Mouse (Mus musculus) kidney, postnatal 0 days (tissue): ENCODE data around the gene Tas2r119. TPM values are rescaled to one million over a fixed set of nuclear protein-coding genes. Genes with fewer than 3 reads are reported as not detected.

ENCODE experiments used
- ATAC-seq: fragments of 200-750 bp; cut with Nextera tagmentation; replicated peaks from 2 replicates; pipeline ENCODE4 v1.8.0; 2017; ENCODE audit warnings: low read depth, moderate number of reproducible peaks, moderate TSS enrichment, moderate library complexity; ENCODE audit not compliant: low FRiP score
- DNase-seq: peaks from one replicate; pipeline ENCODE4 v3.0.0-alpha.2; 2016; ENCODE audit warnings: low spot score
- H3K27ac ChIP-seq: fragments of 300-500 bp; sonication (generic); 2 replicates; pipeline ENCODE4 v1.5.1; 2014; ENCODE audit warnings: mild to moderate bottlenecking
- H3K27me3 ChIP-seq: fragments of 300-500 bp; sonication (generic); 2 replicates; pipeline ENCODE4 v1.6.1; 2014; ENCODE audit warnings: low read length, mixed read lengths; ENCODE audit not compliant: insufficient read depth
- H3K36me3 ChIP-seq: fragments of 300-500 bp; sonication (generic); 2 replicates; pipeline ENCODE4 v1.6.1; 2014; ENCODE audit warnings: low read length, mixed read lengths; ENCODE audit not compliant: insufficient read depth
- H3K4me1 ChIP-seq: fragments of 300-500 bp; sonication (generic); replicated peaks from 2 replicates; pipeline ENCODE4 v1.6.1; 2014; ENCODE audit warnings: antibody characterized with exemption, low read length, mixed read lengths; ENCODE audit not compliant: insufficient read depth
- H3K4me2 ChIP-seq: fragments of 300-500 bp; sonication (generic); 2 replicates; pipeline ENCODE4 v1.6.1; 2014; ENCODE audit warnings: mild to moderate bottlenecking, low read length, moderate library complexity, mixed read lengths
- H3K4me3 ChIP-seq: fragments of 300-500 bp; sonication (generic); replicated peaks from 2 replicates; pipeline ENCODE4 v1.5.1; 2014; ENCODE audit warnings: low read depth, low read length
- H3K9ac ChIP-seq: fragments of 300-500 bp; sonication (generic); 2 replicates; pipeline ENCODE4 v1.6.1; 2014; ENCODE audit warnings: low read depth, low read length
- H3K9me3 ChIP-seq: fragments of 300-500 bp; sonication (generic); replicated peaks from 2 replicates; pipeline ENCODE4 v1.6.1; 2016; ENCODE audit warnings: low read length, inconsistent platforms, mixed read lengths
- CTCF ChIP-seq: IDR thresholded peaks from 2 replicates; pipeline ENCODE4 v1.5.1; 2016; ENCODE audit warnings: antibody characterized with exemption, low read depth, mild to moderate bottlenecking, moderate library complexity
- WGBS: fragments of 180-500 bp; shearing (Covaris S2); extraction: QIAGEN DNeasy Blood & Tissue Kit; methylation state at CpG from one replicate; pipeline ENCODE4 v1.1.7; 2014; 5-methylcytosine and 5-hydroxymethylcytosine counted together
- polyA plus RNA-seq: library from polyadenylated mRNA; unstranded; fragments of >200 nt; fragmentation: Nextera tagmentation; extraction: Ambion mirVana; gene quantifications from 2 replicates; pipeline ENCODE4 v1.2.1, GENCODE M21; 2015

Gene Tas2r119
- polyA plus RNA-seq, 1 experiment from 2014 or later, result not detected

- Histone ChIP-seq H3K9me3 (no peaks in the 10 kb centered on the region), H3K36me3 (no peaks in the 10 kb centered on the region), H3K4me2 (no peak overlapping the region), H3K9ac (no peak overlapping the region), H3K4me3 (no peak overlapping the region), H3K27me3 (no peaks in the 10 kb centered on the region), H3K4me1 (0 out of 2 replicates have a peak, but pooled peaks cover 2% of the 10 kb centered on the region), H3K27ac (no peak overlapping the region)
- no peak for ATAC-seq
- TF ChIP-seq CTCF, result no peak
- DNase-seq, result no peak
These were observed 7.9 kb downstream of the Tas2r119 start for GRCm38 (mm10) chr15:32184964-32185363.

- TF ChIP-seq CTCF, result no peak
- no peak overlapping the region for H3K27ac ChIP-seq
- ATAC-seq, result no peak
- H3K4me2 ChIP-seq, result no peak overlapping the region
- no peak for DNase-seq
- no peaks in the 10 kb centered on the region for H3K9me3 ChIP-seq
- WGBS, result 49% methylated on average over 3 of the region's 3 CpGs
- no peaks in the 10 kb centered on the region for H3K27me3 ChIP-seq
- H3K4me1 ChIP-seq, result 0 out of 2 replicates have a peak, but pooled peaks cover 5% of the 10 kb centered on the region
- no peak overlapping the region for H3K4me3 ChIP-seq
- no peaks in the 10 kb centered on the region for H3K36me3 ChIP-seq
- H3K9ac ChIP-seq, result no peak overlapping the region
These were observed 12.8 kb downstream of the Tas2r119 start for GRCm38 (mm10) chr15:32189879-32190278.

- H3K9me3 ChIP-seq, result no peaks in the 10 kb centered on the region
- no peak overlapping the region for H3K4me3 ChIP-seq
- ATAC-seq (no peak), DNase-seq (peak; percentile 4)
- H3K36me3 ChIP-seq, result no peaks in the 10 kb centered on the region
- H3K27me3 ChIP-seq, result no peaks in the 10 kb centered on the region
- no peak overlapping the region for H3K4me2 ChIP-seq
- no peak for TF ChIP-seq CTCF
- H3K9ac ChIP-seq, result no peak overlapping the region
- H3K27ac ChIP-seq, result no peak overlapping the region
- 0 out of 2 replicates have a peak, but pooled peaks cover 5% of the 10 kb centered on the region for H3K4me1 ChIP-seq
- 69% methylated on average over 6 of the region's 6 CpGs for WGBS
These were observed 13.3 kb downstream of the Tas2r119 start for GRCm38 (mm10) chr15:32190436-32190835.

GRCm38 (mm10) chr15:32192948-32193347 lies 15.9 kb downstream of the Tas2r119 start:
- no peaks in the 10 kb centered on the region for H3K9me3 ChIP-seq
- DNase-seq (peak; percentile 33), ATAC-seq (peak; percentile 46; the same call in 1 of the 2 replicates)
- H3K27me3 ChIP-seq, result no peaks in the 10 kb centered on the region
- no peak overlapping the region for H3K27ac ChIP-seq
- no peak overlapping the region for H3K4me3 ChIP-seq
- H3K9ac ChIP-seq, result no peak overlapping the region
- WGBS, result 40% methylated on average over 1 of the region's 1 CpGs
- 0 out of 2 replicates have a peak, but pooled peaks cover 5% of the 10 kb centered on the region for H3K4me1 ChIP-seq
- TF ChIP-seq CTCF, result no peak
- H3K4me2 ChIP-seq, result no peak overlapping the region
- no peaks in the 10 kb centered on the region for H3K36me3 ChIP-seq

GRCm38 (mm10) chr15:32198076-32198475 lies 21.0 kb downstream of the Tas2r119 start:
- H3K4me1 ChIP-seq, result no peaks in the 10 kb centered on the region
- ATAC-seq (no peak), DNase-seq (no peak)
- no peak overlapping the region for H3K27ac ChIP-seq
- no peak overlapping the region for H3K9ac ChIP-seq
- no peak overlapping the region for H3K4me2 ChIP-seq
- TF ChIP-seq CTCF, result no peak
- H3K36me3 ChIP-seq, result no peaks in the 10 kb centered on the region
- 87% methylated on average over 9 of the region's 9 CpGs for WGBS
- no peaks in the 10 kb centered on the region for H3K9me3 ChIP-seq
- no peaks in the 10 kb centered on the region for H3K27me3 ChIP-seq
- no peak overlapping the region for H3K4me3 ChIP-seq

GRCm38 (mm10) chr15:32198561-32198960 lies 21.5 kb downstream of the Tas2r119 start:
- no peak overlapping the region for H3K4me3 ChIP-seq
- no peaks in the 10 kb centered on the region for H3K4me1 ChIP-seq
- no peaks in the 10 kb centered on the region for H3K9me3 ChIP-seq
- DNase-seq, result no peak
- no peak overlapping the region for H3K27ac ChIP-seq
- ATAC-seq, result no peak
- no peak overlapping the region for H3K9ac ChIP-seq
- WGBS, result 80% methylated on average over 5 of the region's 5 CpGs
- H3K4me2 ChIP-seq, result no peak overlapping the region
- no peaks in the 10 kb centered on the region for H3K27me3 ChIP-seq
- no peaks in the 10 kb centered on the region for H3K36me3 ChIP-seq
- TF ChIP-seq CTCF, result no peak

GRCm38 (mm10) chr15:32203242-32203641 lies 26.2 kb downstream of the Tas2r119 start:
- H3K36me3 ChIP-seq, result no peaks in the 10 kb centered on the region
- no peak for ATAC-seq
- H3K27me3 ChIP-seq, result no peaks in the 10 kb centered on the region
- WGBS, result 76% methylated on average over 5 of the region's 5 CpGs
- no peak overlapping the region for H3K9ac ChIP-seq
- no peak for TF ChIP-seq CTCF
- no peaks in the 10 kb centered on the region for H3K9me3 ChIP-seq
- H3K4me1 ChIP-seq, result no peaks in the 10 kb centered on the region
- DNase-seq, result no peak
- H3K4me3 ChIP-seq, result no peak overlapping the region
- H3K27ac ChIP-seq, result no peak overlapping the region
- H3K4me2 ChIP-seq, result no peak overlapping the region
